Mouse (Mus musculus) cerebellum, adult (tissue): Measurements from ENCODE around the gene Slc27a4.

Experiments used
- ATAC-seq: cut with Nextera tagmentation; 2 replicates; pipeline ENCODE4 v1.9.2; 2017; ENCODE audit warnings: mild to moderate bottlenecking, moderate library complexity, mixed read lengths; ENCODE audit not compliant: insufficient number of reproducible peaks, low FRiP score, low TSS enrichment

Slc27a4 gene

GRCm38 (mm10) chr2:29819363-29819762 is 16.9 kb downstream of the Slc27a4 start:
- ATAC-seq: no peak

GRCm38 (mm10) chr2:29820025-29820817 is 17.8 kb downstream of the Slc27a4 start, which contains the start of gene Urm1:
Gene Urm1 (plus strand): TSS chr2:29820075.
- peak; percentile 50; the same call in 1 of the 2 replicates for ATAC-seq

- ATAC-seq: no peak
Measured at GRCm38 (mm10) chr2:29826318-29826925, 24.0 kb downstream of the Slc27a4 start.

- ATAC-seq: peak; percentile 96
Measured at GRCm38 (mm10) chr2:29826926-29827708, 24.7 kb downstream of the Slc27a4 start.

GRCm38 (mm10) chr2:29827709-29828024 is 25.2 kb downstream of the Slc27a4 start:
- no peak for ATAC-seq

GRCm38 (mm10) chr2:29831106-29831505 is 28.7 kb downstream of the Slc27a4 start:
- ATAC-seq: no peak

- ATAC-seq: no peak
Measured at GRCm38 (mm10) chr2:29833796-29834195, 31.4 kb downstream of the Slc27a4 start.

GRCm38 (mm10) chr2:29835391-29835899 is 33.0 kb downstream of the Slc27a4 start:
- ATAC-seq: no peak

GRCm38 (mm10) chr2:29839460-29839859 is 37.0 kb downstream of the Slc27a4 start:
- no peak for ATAC-seq

- ATAC-seq: no peak
Measured at GRCm38 (mm10) chr2:29843231-29844105, 41.0 kb downstream of the Slc27a4 start.

- ATAC-seq: no peak
Measured at GRCm38 (mm10) chr2:29844115-29844514, 41.7 kb downstream of the Slc27a4 start.

GRCm38 (mm10) chr2:29844661-29845060 is 42.2 kb downstream of the Slc27a4 start:
- no peak for ATAC-seq

GRCm38 (mm10) chr2:29845636-29846035 is 43.2 kb downstream of the Slc27a4 start:
- ATAC-seq: no peak

GRCm38 (mm10) chr2:29846061-29846853 is 43.8 kb downstream of the Slc27a4 start:
- no peak for ATAC-seq

- ATAC-seq: no peak
Measured at GRCm38 (mm10) chr2:29846911-29847310, 44.5 kb downstream of the Slc27a4 start.

GRCm38 (mm10) chr2:29849041-29849440 is 46.6 kb downstream of the Slc27a4 start:
- no peak for ATAC-seq

- no peak for ATAC-seq
Measured at GRCm38 (mm10) chr2:29849841-29850480, 47.5 kb downstream of the Slc27a4 start.

GRCm38 (mm10) chr2:29852957-29853485 is 50.6 kb downstream of the Slc27a4 start:
- ATAC-seq: no peak
